Mouse (Mus musculus) lung, embryonic 15.5 days (tissue): Measurements from ENCODE around the gene Cyp2c50. TPM values are rescaled to one million over a fixed set of nuclear protein-coding genes. Genes with fewer than 3 reads are reported as not detected.
"Not testable (repeated sequence)": the region's sequence is repeated elsewhere in the genome, so short reads cannot be mapped to it uniquely, and the experiment has no call there.

Source experiments
- ATAC-seq: fragments of 200-750 bp; cut with Nextera tagmentation; 2 replicates; pipeline ENCODE4 v1.8.0; 2017; ENCODE audit warnings: moderate number of reproducible peaks, borderline replicate concordance; ENCODE audit not compliant: low FRiP score, low TSS enrichment; ENCODE audit errors: extremely low read depth
- H3K27ac ChIP-seq: fragments of 300-500 bp; sonication (generic); 2 replicates; pipeline ENCODE4 v1.5.1; 2015; ENCODE audit warnings: moderate library complexity, mild to moderate bottlenecking, inconsistent platforms
- H3K27me3 ChIP-seq: fragments of 300-500 bp; sonication (generic); 2 replicates; pipeline ENCODE4 v1.6.1; 2015; ENCODE audit warnings: inconsistent platforms
- H3K36me3 ChIP-seq: fragments of 300-500 bp; sonication (generic); 2 replicates; pipeline ENCODE4 v1.6.1; 2015; ENCODE audit warnings: inconsistent platforms
- H3K4me1 ChIP-seq: fragments of 300-500 bp; sonication (generic); 2 replicates; pipeline ENCODE4 v1.6.1; 2015; ENCODE audit warnings: inconsistent platforms
- H3K4me2 ChIP-seq: fragments of 300-500 bp; sonication (generic); 2 replicates; pipeline ENCODE4 v1.6.1; 2015; ENCODE audit warnings: inconsistent platforms, mild to moderate bottlenecking, moderate library complexity
- H3K4me3 ChIP-seq: fragments of 300-500 bp; sonication (generic); 2 replicates; pipeline ENCODE4 v1.5.1; 2015; ENCODE audit warnings: mild to moderate bottlenecking, inconsistent platforms
- H3K9ac ChIP-seq: fragments of 300-500 bp; sonication (generic); 2 replicates; pipeline ENCODE4 v1.6.1; 2015; ENCODE audit warnings: inconsistent platforms
- H3K9me3 ChIP-seq: fragments of 300-500 bp; sonication (generic); 2 replicates; pipeline ENCODE4 v1.6.1; 2016; ENCODE audit warnings: inconsistent platforms
- WGBS: fragments of 180-500 bp; shearing (Covaris S2); methylation state at CpG from one replicate; pipeline ENCODE4 v1.1.7; 2015; 5-methylcytosine and 5-hydroxymethylcytosine counted together
- polyA plus RNA-seq: library from polyadenylated mRNA; unstranded; fragments of >200 nt; fragmentation: Nextera tagmentation; extraction: Ambion mirVana; gene quantifications from 2 replicates; pipeline ENCODE4 v1.2.1, GENCODE M21; 2015

The Cyp2c50 gene
- polyA plus RNA-seq: not detected in 2 replicates

- not testable (repeated sequence) for H3K27ac ChIP-seq, H3K4me1 ChIP-seq, ATAC-seq, H3K4me3 ChIP-seq, H3K27me3 ChIP-seq, H3K36me3 ChIP-seq, H3K9me3 ChIP-seq, H3K4me2 ChIP-seq, H3K9ac ChIP-seq
- 94% methylated on average over 1 of the region's 1 CpGs for WGBS
Observed at GRCm38 (mm10) chr19:40089421-40089820, at the start of gene Cyp2c50. Cyp2c50 (plus strand) TSS chr19:40089688.

- Histone ChIP-seq H3K36me3 (no peaks in the 10 kb centered on the region), H3K27ac (no peak within 1 kb of the TSS), H3K4me2 (no peak within 1 kb of the TSS), H3K9ac (no peak within 1 kb of the TSS), H3K4me1 (no peaks in the 10 kb centered on the region), H3K9me3 (no peaks in the 10 kb centered on the region), H3K27me3 (no peaks in the 10 kb centered on the region), H3K4me3 (no peak within 1 kb of the TSS)
- ATAC-seq: no peak
Observed at GRCm38 (mm10) chr19:40073701-40074100, 15.8 kb upstream of the Cyp2c50 start, which contains the start of gene Cyp2c54. Cyp2c54 (minus strand) TSS chr19:40073827.

- 83% methylated on average over 1 of the region's 1 CpGs for WGBS
- H3K9me3 ChIP-seq: no peaks in the 10 kb centered on the region
- H3K27ac ChIP-seq: no peak overlapping the region
- no peaks in the 10 kb centered on the region for H3K36me3 ChIP-seq
- no peak overlapping the region for H3K4me3 ChIP-seq
- H3K4me2 ChIP-seq: no peak overlapping the region
- H3K9ac ChIP-seq: no peak overlapping the region
- no peak for ATAC-seq
- no peaks in the 10 kb centered on the region for H3K4me1 ChIP-seq
- no peaks in the 10 kb centered on the region for H3K27me3 ChIP-seq
Observed at GRCm38 (mm10) chr19:40088381-40088780, 1.1 kb upstream of the Cyp2c50 start.

- H3K4me1 ChIP-seq: no peaks in the 10 kb centered on the region
- H3K36me3 ChIP-seq: no peaks in the 10 kb centered on the region
- no peak for ATAC-seq
- H3K27ac ChIP-seq: no peak overlapping the region
- no peaks in the 10 kb centered on the region for H3K27me3 ChIP-seq
- H3K4me3 ChIP-seq: no peak overlapping the region
- no peak overlapping the region for H3K4me2 ChIP-seq
- no peaks in the 10 kb centered on the region for H3K9me3 ChIP-seq
- WGBS: 71% methylated on average over 3 of the region's 3 CpGs
- H3K9ac ChIP-seq: no peak overlapping the region
Observed at GRCm38 (mm10) chr19:40091111-40091510, 1.6 kb downstream of the Cyp2c50 start.

- H3K27ac ChIP-seq, H3K4me1 ChIP-seq, H3K4me2 ChIP-seq, H3K4me3 ChIP-seq, H3K27me3 ChIP-seq, H3K36me3 ChIP-seq, H3K9me3 ChIP-seq, H3K9ac ChIP-seq, ATAC-seq: not testable (repeated sequence)
- WGBS: 65% methylated on average over 13 of the region's 13 CpGs
Observed at GRCm38 (mm10) chr19:40119624-40120023, 30.1 kb downstream of the Cyp2c50 start.

GRCm38 (mm10) chr19:40125165-40125564 is 35.7 kb downstream of the Cyp2c50 start:
- not testable (repeated sequence) for ATAC-seq, H3K4me1 ChIP-seq, H3K9ac ChIP-seq, H3K4me3 ChIP-seq, H3K27ac ChIP-seq, H3K27me3 ChIP-seq, H3K36me3 ChIP-seq, H3K9me3 ChIP-seq, H3K4me2 ChIP-seq
- 86% methylated on average over 3 of the region's 3 CpGs for WGBS

GRCm38 (mm10) chr19:40126996-40127395 is 37.5 kb downstream of the Cyp2c50 start:
- not testable (repeated sequence) for ATAC-seq, H3K27me3 ChIP-seq

More at GRCm38 (mm10) chr19:40126996-40127395, 37.5 kb downstream of the Cyp2c50 start:
- not testable (repeated sequence) for H3K4me3 ChIP-seq, H3K27ac ChIP-seq, H3K4me2 ChIP-seq, H3K4me1 ChIP-seq, H3K36me3 ChIP-seq, H3K9ac ChIP-seq, H3K9me3 ChIP-seq
- 47% methylated on average over 2 of the region's 2 CpGs for WGBS

Other genes starting within 250 kb of the Cyp2c50 start
- gene Cyp2c69, start 202.9 kb upstream of the Cyp2c50 start, polyA plus RNA-seq: not detected in 2 replicates
- gene Cyp2c37, start 97.3 kb upstream of the Cyp2c50 start, polyA plus RNA-seq: not detected in 2 replicates
- not detected in 2 replicates for gene Cyp2c54, start 15.9 kb upstream of the Cyp2c50 start, polyA plus RNA-seq
- gene Cyp2c70, start 97.6 kb downstream of the Cyp2c50 start, polyA plus RNA-seq: not detected in 2 replicates
- 159 and 171 TPM in 2 replicates for gene Pdlim1, start 182.2 kb downstream of the Cyp2c50 start, polyA plus RNA-seq